Mouse (Mus musculus) C2C12 (cell line): ENCODE results near the gene Cyp20a1. TPM values are rescaled to one million over a fixed set of nuclear protein-coding genes. Genes with fewer than 3 reads are reported as not detected.

Experiments used
- H3K27me3 ChIP-seq: one replicate; pipeline ENCODE4 v1.6.1; 2011; ENCODE audit not compliant: control insufficient read depth, insufficient read depth, insufficient read length
- H3K36me3 ChIP-seq: one replicate; pipeline ENCODE4 v1.6.1; 2011; ENCODE audit not compliant: control insufficient read depth, insufficient read depth
- H3K4me3 ChIP-seq: one replicate; pipeline ENCODE4 v1.5.1; 2011; ENCODE audit warnings: mild to moderate bottlenecking, control low read depth; ENCODE audit not compliant: poor library complexity, insufficient read depth, severe bottlenecking
- H3K79me2 ChIP-seq: one replicate; pipeline ENCODE4 v1.6.1; 2011; ENCODE audit not compliant: control insufficient read depth, insufficient read depth
- H3K79me3 ChIP-seq: one replicate; pipeline ENCODE4 v1.6.1; 2011; ENCODE audit warnings: low read depth, control low read depth
- H3ac ChIP-seq: one replicate; pipeline ENCODE3; 2011; ENCODE audit warnings: low read depth; ENCODE audit not compliant: control insufficient read depth, insufficient read length
- CEBPB ChIP-seq: IDR thresholded peaks from one replicate; pipeline ENCODE4 v1.6.1; 2011; ENCODE audit warnings: low read depth, mild to moderate bottlenecking, control low read depth, moderate library complexity
- CTCF ChIP-seq: IDR thresholded peaks from one replicate; pipeline ENCODE4 v1.5.1; 2011; ENCODE audit not compliant: control insufficient read depth, insufficient read depth, insufficient read length
- FOSL1 ChIP-seq: IDR thresholded peaks from one replicate; pipeline ENCODE4 v1.8.0; 2011; ENCODE audit warnings: mild to moderate bottlenecking, low read length; ENCODE audit not compliant: poor library complexity, insufficient read depth, severe bottlenecking
- MAX ChIP-seq: IDR thresholded peaks from one replicate; pipeline ENCODE4 v1.6.1; 2011; ENCODE audit warnings: mild to moderate bottlenecking, control low read depth
- MYOD1 ChIP-seq: IDR thresholded peaks from one replicate; pipeline ENCODE4 v1.6.1; 2011; ENCODE audit warnings: low read depth; ENCODE audit not compliant: control insufficient read depth, insufficient read length
- MYOG ChIP-seq: IDR thresholded peaks from one replicate; pipeline ENCODE4 v1.6.1; 2011; ENCODE audit not compliant: control insufficient read depth, insufficient read length; ENCODE audit errors: extremely low read depth
- USF1 ChIP-seq: IDR thresholded peaks from one replicate; pipeline ENCODE4 v1.6.1; 2011; ENCODE audit warnings: low read depth, mild to moderate bottlenecking, control low read depth, moderate library complexity
- long read RNA-seq, 2 experiments: library from polyadenylated mRNA; unstranded; transcript quantifications; one replicate each; pipeline ENCODE4 v2.0.0; 2019 to 2020
- polyA plus RNA-seq: library from polyadenylated mRNA; unstranded; fragments of >200 nt; fragmentation: generic; extraction: Trizol; gene quantifications from one replicate; pipeline ENCODE4 v1.2.1, GENCODE M21; 2012; ENCODE audit warnings: missing spikeins

Cyp20a1 gene
- 20.0 TPM for polyA plus RNA-seq
- long read RNA-seq, experiment 1, transcript Cyp20a1-201 (13 exons, 2,223 nt) = major isoform, 33 of 44 reads
- long read RNA-seq, experiment 1, partial matches to known transcripts = 6 of 44 reads
- long read RNA-seq, experiment 1, other reads (novel, unspliced or antisense) = 3 of 44 reads
- long read RNA-seq, experiment 2, transcript Cyp20a1-203 (12 exons, 2,056 nt) = minor isoform, 16 of 259 reads
- long read RNA-seq, experiment 2, transcript Cyp20a1-201 (13 exons, 2,223 nt) = major isoform, 221 of 259 reads
- long read RNA-seq, experiment 2, partial matches to known transcripts = 1 of 259 reads
- long read RNA-seq, experiment 2, other reads (novel, unspliced or antisense) = 21 of 259 reads

DNA sequence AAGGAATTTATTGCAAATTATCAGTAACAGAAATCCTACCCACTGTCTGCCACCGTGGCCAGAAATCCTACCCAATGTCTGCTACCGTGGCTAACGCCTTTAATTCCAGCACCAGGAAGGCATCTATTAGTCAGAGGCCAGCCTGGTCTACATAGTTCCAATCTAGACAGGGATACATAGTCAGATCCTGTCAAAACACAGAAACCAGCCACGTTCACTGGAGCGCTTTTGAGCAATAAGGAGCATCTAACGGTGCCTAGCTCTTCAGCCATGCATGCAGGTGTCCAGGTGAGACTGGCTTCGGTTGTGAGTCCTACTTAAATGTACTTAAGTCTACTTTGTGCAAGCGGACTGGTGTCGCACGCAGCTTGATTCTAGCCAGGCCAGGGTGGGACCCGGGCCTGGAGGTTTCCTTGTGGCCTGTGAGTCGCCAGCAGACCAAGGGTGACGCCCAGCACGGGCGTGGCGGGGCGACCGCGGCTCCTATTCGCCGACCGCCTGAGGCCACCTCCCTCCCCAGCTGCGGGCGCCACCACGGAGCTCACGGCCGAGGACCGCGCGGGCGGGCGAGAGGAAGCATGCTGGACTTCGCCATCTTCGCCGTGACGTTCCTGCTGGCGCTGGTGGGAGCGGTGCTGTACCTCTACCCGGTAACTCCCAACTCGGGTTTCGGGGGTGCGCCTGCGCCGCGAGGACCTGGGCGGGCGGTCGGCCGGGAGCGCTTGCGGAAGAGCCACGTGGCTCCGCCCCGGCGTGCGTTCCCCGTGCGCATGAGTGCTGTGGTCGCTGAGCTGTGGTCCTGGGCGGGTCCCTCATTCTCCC, at the start of gene Cyp20a1:
Cyp20a1 (plus strand) TSS at position 516 of the 822 bp plus-strand sequence.
- peaks cover 39% of the 10 kb centered on the region for H3K79me3 ChIP-seq
- H3ac ChIP-seq = peak within 1 kb of the TSS; percentile 65
- peak within 1 kb of the TSS; percentile 52 for H3K4me3 ChIP-seq
- H3K36me3 ChIP-seq = peaks cover 10% of the 10 kb centered on the region
- no peaks in the 10 kb centered on the region for H3K27me3 ChIP-seq
- peaks cover 43% of the 10 kb centered on the region for H3K79me2 ChIP-seq
- no peak for TF ChIP-seq MYOG
- peak; percentile 53 for TF ChIP-seq USF1
- TF ChIP-seq MAX = peak; percentile 81

DNA sequence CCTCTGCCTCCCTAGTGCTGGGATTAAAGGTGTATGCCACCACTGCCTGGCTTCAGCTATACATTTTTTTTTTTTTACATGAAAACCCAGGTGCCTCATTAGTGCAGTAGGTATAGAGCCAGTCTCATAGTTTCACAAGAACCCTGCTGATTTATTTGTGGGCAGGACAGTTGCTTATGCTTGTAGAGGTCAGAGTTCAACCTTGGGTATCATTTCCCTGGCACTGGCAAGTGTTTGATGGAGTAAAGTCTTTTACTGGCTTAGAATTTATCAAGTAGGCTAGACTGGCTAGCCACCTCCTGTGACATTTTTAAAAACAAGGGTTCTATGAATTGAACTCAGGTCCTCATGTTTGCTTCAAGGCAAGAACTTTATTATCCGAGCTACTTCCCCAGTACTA, 49.2 kb upstream of the Cyp20a1 start:
- H3K4me3 ChIP-seq = no peak overlapping the region
- H3K27me3 ChIP-seq = no peaks in the 10 kb centered on the region
- TF ChIP-seq MYOD1 (no peak), MYOG (no peak), USF1 (no peak), CTCF (no peak)
- H3ac ChIP-seq = no peak overlapping the region
- H3K79me2 ChIP-seq = no peaks in the 10 kb centered on the region
- peaks cover 54% of the 10 kb centered on the region for H3K36me3 ChIP-seq
- H3K79me3 ChIP-seq = no peaks in the 10 kb centered on the region

DNA sequence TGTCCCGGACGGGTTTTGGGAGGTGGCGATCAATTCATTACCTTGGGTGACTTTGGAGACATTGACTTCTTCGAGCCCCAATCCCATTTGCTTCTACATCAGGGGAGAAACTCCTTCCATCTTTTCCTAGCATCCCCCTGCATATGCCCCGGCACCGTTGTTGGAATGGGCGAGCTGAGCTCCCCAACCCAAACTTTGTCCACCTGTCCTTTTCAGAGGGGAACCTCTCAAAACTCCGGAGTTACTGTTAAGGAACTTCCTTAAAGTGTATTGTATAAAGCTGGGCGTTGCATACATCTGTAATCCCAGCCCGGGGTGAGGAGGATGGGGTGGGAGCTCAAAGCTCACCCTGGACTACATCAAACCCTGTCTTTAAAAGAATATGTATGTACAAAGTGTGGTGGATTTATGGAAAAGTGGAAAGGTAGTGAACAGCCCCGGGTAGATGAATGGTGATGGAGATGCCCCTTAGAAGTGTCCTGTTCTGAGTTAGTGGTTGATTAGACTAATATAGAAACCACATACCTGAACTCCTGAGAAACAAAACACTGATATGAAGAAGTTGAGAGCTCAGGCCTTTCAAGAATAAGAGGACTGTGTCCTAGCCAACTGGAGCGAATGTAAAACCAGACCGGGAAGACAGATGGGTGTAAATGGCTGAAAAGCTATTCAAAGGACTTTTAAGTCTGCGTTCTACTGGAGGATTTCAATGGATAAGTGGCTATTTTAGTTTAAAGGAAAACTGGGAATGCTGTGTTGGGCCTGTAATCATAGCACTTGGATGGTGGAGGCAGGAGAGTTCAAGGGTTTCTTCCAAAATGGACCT, 720 bp downstream of the Cyp20a1 start:
- Histone ChIP-seq H3K36me3 (peaks cover 5% of the 10 kb centered on the region), H3K79me2 (peaks cover 43% of the 10 kb centered on the region), H3ac (peak overlapping the region; percentile 65), H3K27me3 (no peaks in the 10 kb centered on the region), H3K4me3 (peak overlapping the region; percentile 52), H3K79me3 (peaks cover 41% of the 10 kb centered on the region)
- no peak for TF ChIP-seq MYOG
- TF ChIP-seq CEBPB = no peak
- no peak for TF ChIP-seq FOSL1
- no peak for TF ChIP-seq MYOD1
- no peak for TF ChIP-seq CTCF
- no peak for TF ChIP-seq USF1
- TF ChIP-seq MAX = no peak

DNA sequence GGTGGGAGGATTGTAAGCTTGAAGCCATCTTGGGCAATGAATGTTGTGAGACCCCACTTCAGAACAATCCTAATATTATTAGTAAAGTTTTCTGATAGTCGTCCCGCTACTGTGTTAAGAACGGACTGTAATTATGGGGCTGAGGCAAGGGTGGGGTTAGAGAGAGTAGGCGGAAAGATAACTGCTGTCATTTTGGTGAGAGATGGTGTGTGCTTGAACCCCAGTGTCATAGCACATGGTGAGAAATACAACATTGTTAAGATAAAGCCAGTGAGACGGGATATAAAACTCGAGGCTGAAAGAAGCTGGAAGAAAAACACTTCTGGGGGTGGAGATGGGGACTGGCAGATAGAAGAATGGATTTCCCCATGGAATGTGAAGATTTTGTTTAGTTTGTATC, 1.5 kb downstream of the Cyp20a1 start:
- Histone ChIP-seq H3K79me3 (peaks cover 45% of the 10 kb centered on the region), H3ac (no peak overlapping the region), H3K27me3 (no peaks in the 10 kb centered on the region), H3K4me3 (no peak overlapping the region), H3K36me3 (no peaks in the 10 kb centered on the region), H3K79me2 (peaks cover 51% of the 10 kb centered on the region)
- TF ChIP-seq CEBPB (no peak), CTCF (no peak), MAX (no peak), FOSL1 (no peak), USF1 (no peak), MYOG (no peak), MYOD1 (no peak)

DNA sequence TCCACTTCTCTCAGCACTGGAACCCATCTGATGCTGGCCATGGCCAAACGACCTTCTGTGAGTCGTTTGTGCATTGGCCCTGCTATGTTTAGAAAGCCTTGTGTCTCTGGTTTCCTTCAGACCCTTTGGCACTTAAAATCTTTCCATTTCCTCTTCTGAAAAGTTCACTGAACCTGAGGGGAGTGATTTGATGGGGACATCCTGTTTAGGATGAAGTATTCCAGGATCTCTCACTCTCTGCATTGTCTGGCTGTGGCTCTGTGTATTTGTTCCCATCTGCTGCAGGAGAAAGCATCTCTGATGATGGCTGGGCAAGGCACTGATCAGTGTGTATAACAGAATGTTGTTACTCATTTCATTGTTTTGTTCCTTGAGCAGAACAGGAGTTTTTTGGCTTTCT, 2.6 kb downstream of the Cyp20a1 start:
- H3K27me3 ChIP-seq = no peaks in the 10 kb centered on the region
- H3K79me3 ChIP-seq = peaks cover 45% of the 10 kb centered on the region
- no peak overlapping the region for H3ac ChIP-seq
- H3K4me3 ChIP-seq = no peak overlapping the region
- no peaks in the 10 kb centered on the region for H3K36me3 ChIP-seq
- no peak for TF ChIP-seq FOSL1
- peaks cover 61% of the 10 kb centered on the region for H3K79me2 ChIP-seq
